Mouse (Mus musculus): ENCODE data around the gene Lrwd1. TPM values are rescaled to one million over a fixed set of nuclear protein-coding genes. Genes with fewer than 3 reads are reported as not detected.

The Lrwd1 gene
- polyA plus RNA-seq, 1 experiment = 18.4 TPM

DNA sequence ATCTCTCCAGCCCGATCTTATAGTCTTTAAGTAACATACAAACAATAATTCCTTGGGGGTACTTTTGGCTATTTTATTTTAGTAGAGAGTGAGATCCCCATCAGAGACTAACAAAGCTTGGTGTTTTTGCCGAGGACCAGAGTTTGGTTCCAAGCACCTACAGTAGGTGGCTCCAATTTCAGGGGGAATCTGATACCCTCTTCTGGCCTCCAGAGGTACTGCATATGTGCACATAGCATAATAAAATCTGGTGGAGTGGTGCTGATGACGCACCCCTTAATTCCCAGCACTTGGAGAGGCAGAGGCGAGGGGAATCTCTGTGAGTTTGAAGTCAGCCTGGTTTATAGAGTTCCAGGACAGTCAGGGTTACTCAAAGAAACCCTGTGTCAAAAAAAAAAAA, 53.5 kb downstream of the Lrwd1 start:
- 85% methylated on average over 4 of the region's 4 CpGs for WGBS

DNA sequence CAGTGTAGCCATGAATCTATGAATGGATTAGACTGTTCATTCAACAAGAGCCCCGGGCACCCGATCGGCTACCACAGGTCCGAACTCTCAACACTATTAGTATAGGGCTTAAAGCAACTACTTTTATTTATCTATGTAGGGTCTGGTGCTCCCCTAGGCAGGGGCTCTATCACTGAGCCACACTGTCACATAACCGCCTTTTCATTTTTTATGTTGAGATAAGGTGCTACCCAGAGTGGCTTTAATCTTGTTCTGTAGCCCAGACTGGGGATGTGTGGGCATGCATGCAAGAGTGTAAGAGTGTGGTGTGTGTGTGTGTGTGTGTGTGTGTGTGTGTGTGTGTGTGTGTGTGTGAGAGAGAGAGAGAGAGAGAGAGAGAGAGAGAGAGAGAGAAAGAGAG, 57.7 kb downstream of the Lrwd1 start:
- no peak overlapping the region for H3K27ac ChIP-seq (ENCODE audit: insufficient read depth, low read depth, low read length)
- whole genome bisulfite sequencing = 96% methylated on average over 5 of the region's 5 CpGs
- no peak for DNase-seq

More for the DNA sequence above, 53.5 kb downstream of the Lrwd1 start:
- no peak for DNase-seq
- Histone ChIP-seq H3K4me1 (ENCODE audit: control insufficient read depth, insufficient read depth, low read length) (peaks cover 3% of the 10 kb centered on the region; the same call in 1 of the 2 replicates), H3K27ac (ENCODE audit: insufficient read depth, low read depth, low read length) (no peak overlapping the region), H3K36me3 (ENCODE audit: control insufficient read depth, insufficient read depth, low read length) (no peaks in the 10 kb centered on the region), H3K4me3 (ENCODE audit: insufficient read depth, low read depth, low read length) (no peak overlapping the region), H3K27me3 (replicated peaks; ENCODE audit: control insufficient read depth, insufficient read depth, low read length) (no peaks in the 10 kb centered on the region)
- TF ChIP-seq CTCF (conservative IDR thresholded peaks at IDR 0.05; ENCODE audit: insufficient read depth, insufficient read length, low read depth, low read length) = 0 out of 2 replicates have a peak, but pooled peaks have one; percentile 6
- TF ChIP-seq POLR2A (IDR thresholded peaks at IDR 0.05; ENCODE audit: low read depth, low read length) = no peak

DNA sequence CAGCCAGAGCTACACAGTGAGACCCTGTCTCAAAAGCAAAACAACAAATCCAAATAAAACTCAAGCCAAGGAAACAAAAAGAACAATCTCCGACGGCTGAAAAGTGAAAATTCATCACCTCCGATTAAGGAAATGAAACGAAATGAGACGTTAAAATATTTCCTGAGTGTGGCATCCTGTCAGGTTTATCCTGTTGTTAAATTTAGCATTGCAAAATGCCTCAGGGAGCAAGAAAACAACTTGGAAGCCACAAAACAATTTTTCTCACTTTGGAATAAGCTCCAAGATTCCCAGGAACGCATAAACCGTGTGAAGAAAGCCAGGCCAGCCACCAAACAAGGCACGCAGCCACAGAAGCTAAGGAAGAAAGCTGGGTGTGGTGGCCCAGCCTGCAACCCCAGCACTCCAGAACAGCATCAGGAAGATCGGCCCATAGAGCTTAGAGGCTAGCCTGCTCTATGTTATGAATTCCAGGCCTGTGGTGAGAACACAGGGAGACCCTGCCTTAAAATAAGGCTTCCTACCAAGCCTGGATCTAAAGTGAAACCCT, 58.8 kb downstream of the Lrwd1 start:
- DNase-seq = peak; percentile 67
- no peaks in the 10 kb centered on the region for H3K36me3 ChIP-seq (ENCODE audit: control insufficient read depth, insufficient read depth, low read length)
- H3K27ac ChIP-seq (ENCODE audit: insufficient read depth, low read depth, low read length) = peak overlapping the region; percentile 89
- H3K4me1 ChIP-seq (ENCODE audit: control insufficient read depth, insufficient read depth, low read length) = peaks cover 3% of the 10 kb centered on the region; the same call in 1 of the 2 replicates
- no peak overlapping the region for H3K4me3 ChIP-seq (ENCODE audit: insufficient read depth, low read depth, low read length)
- H3K27me3 ChIP-seq (replicated peaks; ENCODE audit: control insufficient read depth, insufficient read depth, low read length) = no peaks in the 10 kb centered on the region
- 58% methylated on average over 9 of the region's 9 CpGs for WGBS
- TF ChIP-seq POLR2A (IDR thresholded peaks at IDR 0.05; ENCODE audit: low read depth, low read length) (no peak), CTCF (conservative IDR thresholded peaks at IDR 0.05; ENCODE audit: insufficient read depth, insufficient read length, low read depth, low read length) (no peak)

More for the DNA sequence above, 57.7 kb downstream of the Lrwd1 start:
- Histone ChIP-seq H3K27me3 (replicated peaks; ENCODE audit: control insufficient read depth, insufficient read depth, low read length) (no peaks in the 10 kb centered on the region), H3K4me1 (ENCODE audit: control insufficient read depth, insufficient read depth, low read length) (peaks cover 3% of the 10 kb centered on the region; the same call in 1 of the 2 replicates), H3K36me3 (ENCODE audit: control insufficient read depth, insufficient read depth, low read length) (no peaks in the 10 kb centered on the region), H3K4me3 (ENCODE audit: insufficient read depth, low read depth, low read length) (no peak overlapping the region)
- TF ChIP-seq POLR2A (IDR thresholded peaks at IDR 0.05; ENCODE audit: low read depth, low read length) (no peak), CTCF (conservative IDR thresholded peaks at IDR 0.05; ENCODE audit: insufficient read depth, insufficient read length, low read depth, low read length) (no peak)

DNA sequence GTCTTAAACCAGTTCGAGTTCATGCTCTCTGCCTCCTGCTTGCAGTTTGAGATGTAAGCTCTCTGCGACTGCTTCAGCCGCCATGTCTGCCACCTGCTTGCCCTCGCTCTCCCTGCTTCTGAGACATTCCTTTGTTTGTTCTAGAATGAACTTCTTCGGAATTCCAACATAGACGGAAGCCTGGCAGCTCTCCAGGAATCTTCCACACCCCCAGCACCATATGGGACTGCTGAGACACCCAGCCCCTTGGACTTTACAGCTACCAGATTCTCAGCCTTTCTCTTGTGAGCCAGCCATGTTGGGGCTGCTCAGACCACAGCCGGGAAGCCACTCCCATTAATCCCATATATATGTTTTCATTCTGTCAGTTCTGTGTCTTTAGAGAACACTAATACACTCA, 59.6 kb downstream of the Lrwd1 start:
- Histone ChIP-seq H3K4me1 (ENCODE audit: control insufficient read depth, insufficient read depth, low read length) (peaks cover 3% of the 10 kb centered on the region; the same call in 1 of the 2 replicates), H3K27me3 (replicated peaks; ENCODE audit: control insufficient read depth, insufficient read depth, low read length) (no peaks in the 10 kb centered on the region), H3K4me3 (ENCODE audit: insufficient read depth, low read depth, low read length) (no peak overlapping the region), H3K27ac (ENCODE audit: insufficient read depth, low read depth, low read length) (no peak overlapping the region; the same call in 1 of the 2 replicates), H3K36me3 (ENCODE audit: control insufficient read depth, insufficient read depth, low read length) (no peaks in the 10 kb centered on the region)
- 29% methylated on average over 7 of the region's 7 CpGs for WGBS
- TF ChIP-seq CTCF (conservative IDR thresholded peaks at IDR 0.05; ENCODE audit: insufficient read depth, insufficient read length, low read depth, low read length) (no peak), POLR2A (IDR thresholded peaks at IDR 0.05; ENCODE audit: low read depth, low read length) (no peak)
- DNase-seq = no peak

DNA sequence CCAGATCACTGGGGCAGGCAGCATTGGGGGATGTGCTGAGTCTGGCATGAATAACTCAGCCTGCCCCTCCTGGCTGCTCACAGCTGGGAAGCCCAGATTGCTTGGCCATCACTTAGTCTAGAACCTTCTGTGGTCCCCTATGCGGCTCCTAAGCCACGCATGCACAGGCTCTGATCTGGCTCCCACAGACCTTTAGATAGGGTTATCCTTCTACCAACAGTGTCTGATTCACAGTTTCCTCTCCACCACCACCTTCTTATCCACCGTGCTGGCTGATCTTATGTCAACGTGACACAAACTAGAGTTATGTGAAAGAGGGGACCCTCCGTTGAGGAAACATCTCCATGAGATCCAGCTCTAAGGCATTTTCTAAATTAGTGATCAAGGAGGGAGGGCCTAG, 60.8 kb downstream of the Lrwd1 start:
- Histone ChIP-seq H3K27me3 (replicated peaks; ENCODE audit: control insufficient read depth, insufficient read depth, low read length) (no peaks in the 10 kb centered on the region), H3K36me3 (ENCODE audit: control insufficient read depth, insufficient read depth, low read length) (no peaks in the 10 kb centered on the region), H3K4me1 (ENCODE audit: control insufficient read depth, insufficient read depth, low read length) (peaks cover 3% of the 10 kb centered on the region; the same call in 1 of the 2 replicates), H3K4me3 (ENCODE audit: insufficient read depth, low read depth, low read length) (no peak overlapping the region), H3K27ac (ENCODE audit: insufficient read depth, low read depth, low read length) (no peak overlapping the region)
- WGBS = 90% methylated on average over 5 of the region's 5 CpGs
- no peak for TF ChIP-seq CTCF (conservative IDR thresholded peaks at IDR 0.05; ENCODE audit: insufficient read depth, insufficient read length, low read depth, low read length)
- no peak for TF ChIP-seq POLR2A (IDR thresholded peaks at IDR 0.05; ENCODE audit: low read depth, low read length)
- no peak for DNase-seq

DNA sequence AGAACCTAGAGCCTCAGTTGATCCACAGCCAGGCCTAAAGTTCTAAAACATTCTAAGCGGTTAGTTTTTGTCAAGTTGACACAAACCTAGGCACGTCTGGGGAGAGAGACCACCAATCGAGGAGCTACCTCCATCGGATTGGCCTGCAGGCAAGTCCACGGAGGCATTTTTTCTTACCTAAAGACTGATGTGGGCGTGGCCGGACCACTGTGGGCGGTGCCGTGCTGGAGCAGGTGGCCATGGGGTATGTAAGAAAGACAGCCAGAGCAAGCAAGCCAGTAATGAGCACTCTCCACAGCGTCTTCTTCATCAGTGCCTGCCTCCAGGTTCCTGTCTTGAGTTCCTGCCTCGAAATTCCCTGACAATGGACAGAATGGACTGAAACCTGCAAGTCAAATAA, 62.3 kb downstream of the Lrwd1 start:
- H3K27me3 ChIP-seq (replicated peaks; ENCODE audit: control insufficient read depth, insufficient read depth, low read length) = no peaks in the 10 kb centered on the region
- H3K36me3 ChIP-seq (ENCODE audit: control insufficient read depth, insufficient read depth, low read length) = no peaks in the 10 kb centered on the region
- no peak for TF ChIP-seq CTCF (conservative IDR thresholded peaks at IDR 0.05; ENCODE audit: insufficient read depth, insufficient read length, low read depth, low read length)
- TF ChIP-seq POLR2A (IDR thresholded peaks at IDR 0.05; ENCODE audit: low read depth, low read length) = no peak
- no peak overlapping the region for H3K27ac ChIP-seq (ENCODE audit: insufficient read depth, low read depth, low read length)
- WGBS = 79% methylated on average over 11 of the region's 11 CpGs
- DNase-seq = no peak
- peaks cover 3% of the 10 kb centered on the region; the same call in 1 of the 2 replicates for H3K4me1 ChIP-seq (ENCODE audit: control insufficient read depth, insufficient read depth, low read length)
- H3K4me3 ChIP-seq (ENCODE audit: insufficient read depth, low read depth, low read length) = no peak overlapping the region

DNA sequence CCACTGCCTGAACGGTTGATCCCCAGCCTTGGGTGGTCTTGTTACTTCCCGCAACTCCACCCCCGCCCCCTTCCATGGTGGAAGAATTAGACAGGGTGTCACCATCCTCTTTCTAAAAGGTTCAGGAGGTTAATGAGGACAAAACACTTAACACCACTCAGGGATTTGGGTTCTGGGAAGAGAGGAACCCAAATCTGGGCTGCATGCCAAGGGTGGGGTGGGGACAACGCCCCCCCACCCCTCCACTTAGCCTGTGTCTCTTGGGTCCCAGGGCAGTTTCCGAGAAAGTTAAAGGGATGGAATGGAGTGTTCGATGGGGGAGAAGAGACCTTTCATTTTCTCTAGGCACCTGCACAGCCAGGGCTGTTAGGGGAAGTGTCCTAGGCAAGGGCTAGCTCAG, 62.8 kb downstream of the Lrwd1 start:
- Histone ChIP-seq H3K4me1 (ENCODE audit: control insufficient read depth, insufficient read depth, low read length) (peaks cover 3% of the 10 kb centered on the region; the same call in 1 of the 2 replicates), H3K4me3 (ENCODE audit: insufficient read depth, low read depth, low read length) (no peak overlapping the region), H3K27me3 (replicated peaks; ENCODE audit: control insufficient read depth, insufficient read depth, low read length) (no peaks in the 10 kb centered on the region), H3K36me3 (ENCODE audit: control insufficient read depth, insufficient read depth, low read length) (no peaks in the 10 kb centered on the region), H3K27ac (ENCODE audit: insufficient read depth, low read depth, low read length) (no peak overlapping the region)
- 46% methylated on average over 6 of the region's 6 CpGs for WGBS
- TF ChIP-seq POLR2A (IDR thresholded peaks at IDR 0.05; ENCODE audit: low read depth, low read length) (no peak), CTCF (conservative IDR thresholded peaks at IDR 0.05; ENCODE audit: insufficient read depth, insufficient read length, low read depth, low read length) (no peak)
- no peak for DNase-seq

Other genes starting within 250 kb of the Lrwd1 start
- 77.2 and 77.8 TPM in 2 replicates for gene Hspb1, start 248.2 kb downstream of the Lrwd1 start, polyA plus RNA-seq (2012; rRNA removed)
- 47.9 and 57.1 TPM in 2 replicates for gene Ywhag, start 201.5 kb downstream of the Lrwd1 start, polyA plus RNA-seq (2012; rRNA removed)
- 4.3 and 5.0 TPM in 2 replicates for gene Ssc4d, start 161.5 kb downstream of the Lrwd1 start, polyA plus RNA-seq (2012; rRNA removed)
- gene Zp3, start 156.0 kb downstream of the Lrwd1 start, polyA plus RNA-seq (2012; rRNA removed) = 0.08 TPM in 1 of 2 replicates, not detected in the other
- 16.3 and 16.7 TPM in 2 replicates for gene Dtx2, start 141.3 kb downstream of the Lrwd1 start, polyA plus RNA-seq (2012; rRNA removed)
- 7.7 and 8.1 TPM in 2 replicates for gene Upk3b, start 97.6 kb downstream of the Lrwd1 start, polyA plus RNA-seq (2012; rRNA removed)
- 0.52 and 0.96 TPM in 2 replicates for gene Upk3bl, start 81.6 kb downstream of the Lrwd1 start, polyA plus RNA-seq (2012; rRNA removed)
- 7.6 and 9.1 TPM in 2 replicates for gene Rasa4, start 52.2 kb downstream of the Lrwd1 start, polyA plus RNA-seq (2012; rRNA removed)
- gene Polr2j, start 19.4 kb downstream of the Lrwd1 start, polyA plus RNA-seq (2012; rRNA removed) = 88.9 and 103 TPM in 2 replicates
- 11.1 and 11.8 TPM in 2 replicates for gene Alkbh4, start 72 bp upstream of the Lrwd1 start, polyA plus RNA-seq (2012; rRNA removed)
- 9.7 and 12.7 TPM in 2 replicates for gene Orai2, start 34.6 kb upstream of the Lrwd1 start, polyA plus RNA-seq (2012; rRNA removed)
- gene Prkrip1, start 62.9 kb upstream of the Lrwd1 start, polyA plus RNA-seq (2012; rRNA removed) = 9.0 and 14.1 TPM in 2 replicates
- 7.5 and 8.7 TPM in 2 replicates for gene Sh2b2, start 110.5 kb upstream of the Lrwd1 start, polyA plus RNA-seq (2012; rRNA removed)

Measured in kidney, adult 2 months (tissue).